Mouse (Mus musculus) central nervous system, embryonic 11.5 days (tissue): ENCODE data around the gene Bmp10. TPM values are rescaled to one million over a fixed set of nuclear protein-coding genes. Genes with fewer than 3 reads are reported as not detected.

ENCODE experiments used
- polyA plus RNA-seq: library from polyadenylated mRNA; depleted of rRNA; stranded (reverse); fragments of >200 nt; gene quantifications from 2 replicates; pipeline ENCODE4 v1.2.3, GENCODE M21; 2012; rRNA removed

The Bmp10 gene
- polyA plus RNA-seq = 0.74 and 1.2 TPM in 2 replicates

GRCm38 (mm10) chr6:87428487-87429044 lies at the start of gene Bmp10:
Gene Bmp10, plus strand, starts transcription at chr6:87428994.

GRCm38 (mm10) chr6:87388877-87389276 lies 39.9 kb upstream of the Bmp10 start, which contains the start of gene Gkn3:
Gene Gkn3, minus strand, starts transcription at chr6:87388935.

Other genes starting within 250 kb of the Bmp10 start
- gene Antxr1, start 93.2 kb upstream of the Bmp10 start, polyA plus RNA-seq = 10.1 and 20.2 TPM in 2 replicates
- gene Gkn1, start 78.1 kb upstream of the Bmp10 start, polyA plus RNA-seq = not detected in 2 replicates
- gene Gkn2, start 55.6 kb upstream of the Bmp10 start, polyA plus RNA-seq = not detected in 2 replicates
- gene Gkn3, start 40.1 kb upstream of the Bmp10 start, polyA plus RNA-seq = 0.30 TPM in 1 of 2 replicates, not detected in the other
- gene Arhgap25, start 104.3 kb downstream of the Bmp10 start, polyA plus RNA-seq = 1.3 and 1.8 TPM in 2 replicates
- 2.5 and 2.6 TPM in 2 replicates for gene Prokr1, start 161.7 kb downstream of the Bmp10 start, polyA plus RNA-seq
- 11.3 and 15.9 TPM in 2 replicates for gene Aplf, start 243.2 kb downstream of the Bmp10 start, polyA plus RNA-seq